Mouse (Mus musculus): Measurements from ENCODE around the gene Rnf44. TPM values are rescaled to one million over a fixed set of nuclear protein-coding genes. Genes with fewer than 3 reads are reported as not detected.

The Rnf44 gene
- total RNA-seq, 2 experiments from 2014 or later = 61.2 to 62.2 TPM

Other genes with a start within 250 kb of the Rnf44 start
- gene Thoc3, start 225.1 kb downstream of the Rnf44 start, total RNA-seq (2021) = 10 to 100 TPM; 33.3 to 34.0 TPM
- 1 to 10 TPM; 3.0 to 4.7 TPM for gene Simc1, start 190.1 kb downstream of the Rnf44 start, total RNA-seq (2021)
- 100 to 1,000 TPM in 1 of 2 experiments, 10 to 100 TPM in 1; 99.0 to 105 TPM for gene 4833439L19Rik, start 128.5 kb downstream of the Rnf44 start, total RNA-seq (2021)
- gene Arl10, start 118.9 kb downstream of the Rnf44 start, total RNA-seq (2021) = 10 to 100 TPM in 1 of 2 experiments, 1 to 10 TPM in 1; 9.6 to 11.3 TPM
- gene Nop16, start 103.8 kb downstream of the Rnf44 start, total RNA-seq (2021) = 10 to 100 TPM; 17.0 to 20.0 TPM
- 100 to 1,000 TPM; 236 to 244 TPM for gene Higd2a, start 103.7 kb downstream of the Rnf44 start, total RNA-seq (2021)
- 100 to 1,000 TPM in 1 of 2 experiments, 10 to 100 TPM in 1; 99.4 to 103 TPM for gene Cltb, start 82.6 kb downstream of the Rnf44 start, total RNA-seq (2021)
- 10 to 100 TPM; 30.9 to 33.1 TPM for gene Faf2, start 72.1 kb downstream of the Rnf44 start, total RNA-seq (2021)
- not detected for gene Cdhr2, start 7.6 kb upstream of the Rnf44 start, total RNA-seq (2021)
- gene Gprin1, start 56.0 kb upstream of the Rnf44 start, total RNA-seq (2021) = under 1 TPM; 0.05 to 0.10 TPM
- gene Sncb, start 72.7 kb upstream of the Rnf44 start, total RNA-seq (2021) = not detected
- gene Eif4e1b, start 90.1 kb upstream of the Rnf44 start, total RNA-seq (2021) = not detected
- 10 to 100 TPM in 1 of 2 experiments, 1 to 10 TPM in 1; 10.0 to 14.3 TPM for gene Tspan17, start 95.5 kb upstream of the Rnf44 start, total RNA-seq (2021)